Mouse (Mus musculus): Measurements from ENCODE around the gene Plekhm2.

GRCm38 (mm10) chr4:141630021-141630420 lies 34.7 kb downstream of the Plekhm2 start:
- TF ChIP-seq POLR2A (IDR thresholded peaks at IDR 0.05; ENCODE audit: control insufficient read depth, low read depth, low read length) (no peak), CTCF (IDR thresholded peaks at IDR 0.05; ENCODE audit: control insufficient read depth, insufficient read depth, insufficient replicate concordance, low read depth, low read length) (no peak)
